Mouse (Mus musculus) heart, postnatal 36 days (tissue): ENCODE data around the gene Iqcn. TPM values are rescaled to one million over a fixed set of nuclear protein-coding genes. Genes with fewer than 3 reads are reported as not detected.

Experiments
- DNase-seq, 2 experiments: peaks; one replicate each; pipeline ENCODE4 v3.0.0; 2021 to 2022
- intact Hi-C: fragments of 180-260 bp; cut with DNase I; formaldehyde crosslinking; loops from one replicate; pipeline ENCODE4 v1.15.1; 2025
- total RNA-seq, 2 experiments: library from RNA; stranded (reverse); gene quantifications; 2 replicates each; pipeline ENCODE4 v1.2.3; 2021

Gene Iqcn
- total RNA-seq, 2 experiments from 2014 or later, result 0.06 TPM; not detected in 1

GRCm38 (mm10) chr8:70765329-70765728, 62.1 kb downstream of the Iqcn start:
- DNase-seq, result no peak
- intact Hi-C loops, result no loop called here

- peak in 1 of 2 experiments; percentile 52 for DNase-seq
- intact Hi-C loops, result no loop called here
Observed at GRCm38 (mm10) chr8:70765838-70766570, 62.7 kb downstream of the Iqcn start.

DNA sequence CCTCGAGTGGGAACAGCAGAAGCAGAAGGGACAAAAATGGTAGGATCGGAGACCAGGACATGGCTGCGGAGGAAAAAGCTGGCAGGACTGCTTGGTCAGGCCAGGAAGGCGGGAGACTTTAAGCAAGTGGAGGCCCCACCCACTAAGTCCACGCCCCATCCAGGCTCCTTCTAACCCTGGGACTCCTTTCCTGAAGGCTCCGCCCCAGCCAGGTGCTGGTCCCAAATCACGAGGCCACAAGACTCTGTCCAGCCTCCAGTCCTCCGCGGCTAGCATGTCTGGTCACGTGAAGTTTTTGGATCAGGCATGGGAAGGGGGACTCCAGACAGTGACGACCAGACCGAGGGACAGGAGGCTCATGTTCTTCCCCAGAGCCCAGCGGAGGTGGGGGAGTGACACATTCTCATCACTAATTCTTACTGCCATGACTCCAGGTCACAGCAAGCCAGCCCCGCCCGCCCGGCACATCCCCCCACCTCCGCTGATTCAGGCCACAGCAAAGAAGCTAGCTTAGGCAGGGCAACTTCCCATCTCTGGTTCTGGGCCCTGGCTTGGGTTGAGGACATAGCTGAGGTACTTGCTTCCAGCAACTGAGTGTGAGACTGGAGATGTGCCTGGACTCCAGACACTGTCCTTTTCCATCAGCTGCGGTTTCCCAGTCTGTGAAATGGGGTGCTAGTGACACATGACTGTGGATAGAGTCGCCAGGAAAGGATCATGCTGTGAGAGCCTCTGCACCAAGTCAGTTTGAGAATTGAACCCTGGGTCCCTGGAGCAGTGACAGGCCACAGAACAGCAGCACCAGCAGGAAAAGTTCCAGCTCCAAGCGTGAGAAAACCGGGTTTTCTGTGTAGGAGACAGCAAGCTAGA, 63.5 kb downstream of the Iqcn start:
- intact Hi-C loops, result no loop called here

More for the DNA sequence above, 63.5 kb downstream of the Iqcn start:
- peak; percentile 66 to 71 for DNase-seq

Other genes starting within 250 kb of the Iqcn start
- 1 to 10 TPM; 8.1 to 9.4 TPM for gene Klhl26, start 226.5 kb upstream of the Iqcn start, total RNA-seq
- not detected for gene Tmem59l, start 216.1 kb upstream of the Iqcn start, total RNA-seq
- gene Crlf1, start 210.3 kb upstream of the Iqcn start, total RNA-seq, result under 1 TPM; 0.39 to 0.62 TPM
- gene Rex1bd, start 196.7 kb upstream of the Iqcn start, total RNA-seq, result 100 to 1,000 TPM; 109 to 113 TPM
- gene Uba52, start 192.7 kb upstream of the Iqcn start, total RNA-seq, result 1,000 to 10,000 TPM; 1,469 to 1,509 TPM
- 100 to 1,000 TPM; 133 to 138 TPM for gene Fkbp8, start 175.7 kb upstream of the Iqcn start, total RNA-seq
- 10 to 100 TPM; 88.4 to 91.4 TPM for gene Kxd1, start 175.5 kb upstream of the Iqcn start, total RNA-seq
- 10 to 100 TPM; 12.0 to 12.1 TPM for gene Ell, start 164.0 kb upstream of the Iqcn start, total RNA-seq
- 10 to 100 TPM; 22.2 to 25.8 TPM for gene Isyna1, start 109.1 kb upstream of the Iqcn start, total RNA-seq
- gene Ssbp4, start 94.6 kb upstream of the Iqcn start, total RNA-seq, result 10 to 100 TPM; 28.9 to 35.0 TPM
- gene Lrrc25, start 87.3 kb upstream of the Iqcn start, total RNA-seq, result 1 to 10 TPM; 1.9 to 3.0 TPM
- gene Gdf15, start 71.0 kb upstream of the Iqcn start, total RNA-seq, result 1 to 10 TPM in 1 of 2 experiments, under 1 TPM in 1; 0.22 to 1.6 TPM
- 10 to 100 TPM; 39.6 to 44.9 TPM for gene Pgpep1, start 43.1 kb upstream of the Iqcn start, total RNA-seq
- 10 to 100 TPM; 64.0 to 66.8 TPM for gene Lsm4, start 30.2 kb upstream of the Iqcn start, total RNA-seq
- 100 to 1,000 TPM; 124 to 138 TPM for gene Jund, start 4.5 kb upstream of the Iqcn start, total RNA-seq
- not detected for gene Gm3336, start 15.1 kb downstream of the Iqcn start, total RNA-seq
- 1 to 10 TPM; 2.0 to 3.7 TPM for gene Pde4c, start 20.3 kb downstream of the Iqcn start, total RNA-seq
- 10 to 100 TPM; 45.0 to 49.3 TPM for gene Rab3a, start 51.2 kb downstream of the Iqcn start, total RNA-seq
- 10 to 100 TPM; 28.0 to 30.8 TPM for gene Mpv17l2, start 57.5 kb downstream of the Iqcn start, total RNA-seq
- 10 to 100 TPM; 23.6 to 24.5 TPM for gene Pik3r2, start 73.3 kb downstream of the Iqcn start, total RNA-seq
- 1 to 10 TPM; 6.4 to 8.9 TPM for gene Mast3, start 101.6 kb downstream of the Iqcn start, total RNA-seq
- gene Il12rb1, start 105.0 kb downstream of the Iqcn start, total RNA-seq, result not detected
- gene Arrdc2, start 136.3 kb downstream of the Iqcn start, total RNA-seq, result 10 to 100 TPM; 11.3 to 11.4 TPM
- gene Kcnn1, start 159.8 kb downstream of the Iqcn start, total RNA-seq, result 10 to 100 TPM; 10.4 to 13.6 TPM
- gene Ccdc124, start 170.5 kb downstream of the Iqcn start, total RNA-seq, result 10 to 100 TPM; 45.2 to 49.4 TPM
- not detected for gene Slc5a5, start 189.3 kb downstream of the Iqcn start, total RNA-seq
- 100 to 1,000 TPM; 895 to 990 TPM for gene Rpl18a, start 194.0 kb downstream of the Iqcn start, total RNA-seq
- gene Map1s, start 202.5 kb downstream of the Iqcn start, total RNA-seq, result 10 to 100 TPM; 18.1 to 20.3 TPM